24 mouse cellular contexts compared by ENCODE assay signal in genomic region chr9:72404446-72404845, GRCm38 (mm10).
"Had no signal": no experiment of that assay in that cellular context is flagged by ENCODE, and none has a peak within 500 bp of the region (broad histone marks: within the 10 kb centered on the region; RNA-seq: fewer than 3 reads in every experiment).

No protein-coding gene starts in this region.

- H3K4me1 ChIP-seq: limb, embryonic 13.5 days; limb, embryonic 15.5 days had no signal

- H3K9ac ChIP-seq: heart, embryonic 13.5 days; heart, embryonic 15.5 days; hindbrain, embryonic 13.5 days; hindbrain, embryonic 15.5 days; kidney, embryonic 15.5 days; limb, embryonic 13.5 days; limb, embryonic 15.5 days; liver, embryonic 12.5 days had no signal

- H3K27ac ChIP-seq: heart, embryonic 10.5 days; heart, embryonic 13.5 days; heart, embryonic 15.5 days; hindbrain, embryonic 13.5 days; hindbrain, embryonic 15.5 days; hindbrain, postnatal 0 days; kidney, embryonic 15.5 days; kidney, postnatal 0 days; limb, embryonic 13.5 days; limb, embryonic 15.5 days; liver, embryonic 12.5 days had no signal

- DNase-seq: gastrocnemius, postnatal 14 days; gastrocnemius, postnatal 36 days; heart, adult 18-20 months; heart, postnatal 14 days; heart, postnatal 36 days; kidney, adult 11 months; kidney, adult 2 months; kidney, postnatal 14 days; kidney, postnatal 36 days; layer of hippocampus, adult 9-11 months; layer of hippocampus, postnatal 36 days; left cerebral cortex, postnatal 4 days had no signal

- H3K9me3 ChIP-seq: heart, embryonic 10.5 days; heart, embryonic 13.5 days; heart, embryonic 15.5 days; hindbrain, embryonic 13.5 days; hindbrain, embryonic 15.5 days; kidney, embryonic 15.5 days; limb, embryonic 13.5 days; limb, embryonic 15.5 days; liver, embryonic 12.5 days had no signal

- ATAC-seq: hindbrain, postnatal 0 days; intestine, embryonic 16.5 days; liver, embryonic 12.5 days had no signal

- H3K27me3 ChIP-seq: heart, embryonic 13.5 days; heart, embryonic 15.5 days; kidney, embryonic 15.5 days; limb, embryonic 13.5 days had no signal

- H3K36me3 ChIP-seq: heart, embryonic 10.5 days; heart, embryonic 13.5 days; heart, embryonic 15.5 days; hindbrain, embryonic 13.5 days; hindbrain, embryonic 15.5 days; kidney, embryonic 15.5 days; limb, embryonic 13.5 days; limb, embryonic 15.5 days; liver, embryonic 12.5 days had no signal

- H3K4me2 ChIP-seq: heart, embryonic 13.5 days; heart, embryonic 15.5 days; hindbrain, embryonic 13.5 days; hindbrain, embryonic 15.5 days; kidney, embryonic 15.5 days; limb, embryonic 13.5 days; limb, embryonic 15.5 days; liver, embryonic 12.5 days had no signal

- H3K4me3 ChIP-seq: heart, embryonic 10.5 days; heart, embryonic 13.5 days; heart, embryonic 15.5 days; hindbrain, embryonic 13.5 days; hindbrain, embryonic 15.5 days; kidney, embryonic 15.5 days; limb, embryonic 13.5 days; limb, embryonic 15.5 days; liver, embryonic 12.5 days had no signal
